Mouse (Mus musculus) midbrain, embryonic 11.5 days (tissue): ENCODE data around the gene Zswim1. TPM values are rescaled to one million over a fixed set of nuclear protein-coding genes. Genes with fewer than 3 reads are reported as not detected.

Experiments
- ATAC-seq: fragments of 200-750 bp; cut with Nextera tagmentation; 2 replicates; pipeline ENCODE4 v1.8.0; 2017; ENCODE audit warnings: moderate TSS enrichment, moderate library complexity; ENCODE audit not compliant: low FRiP score
- DNase-seq: peaks from one replicate; pipeline ENCODE4 v3.0.0; 2015; ENCODE audit warnings: low spot score; ENCODE audit errors: missing footprints
- H3K27ac ChIP-seq: fragments of 300-500 bp; sonication (generic); 2 replicates; pipeline ENCODE4 v1.5.1; 2014; ENCODE audit warnings: low read depth, low read length
- H3K27me3 ChIP-seq: fragments of 300-500 bp; sonication (generic); 2 replicates; pipeline ENCODE4 v1.6.1; 2014; ENCODE audit warnings: mild to moderate bottlenecking, low read length, moderate library complexity, mixed read lengths; ENCODE audit not compliant: control insufficient read depth, insufficient read depth
- H3K36me3 ChIP-seq: fragments of 300-500 bp; sonication (generic); 2 replicates; pipeline ENCODE4 v1.6.1; 2014; ENCODE audit warnings: mild to moderate bottlenecking, low read length, moderate library complexity, mixed read lengths; ENCODE audit not compliant: control insufficient read depth, insufficient read depth
- H3K4me1 ChIP-seq: fragments of 300-500 bp; sonication (generic); 2 replicates; pipeline ENCODE4 v1.6.1; 2014; ENCODE audit warnings: low read length; ENCODE audit not compliant: control insufficient read depth, insufficient read depth
- H3K4me2 ChIP-seq: fragments of 300-500 bp; sonication (generic); 2 replicates; pipeline ENCODE4 v1.6.1; 2014; ENCODE audit warnings: mild to moderate bottlenecking, moderate library complexity
- H3K4me3 ChIP-seq: fragments of 300-500 bp; sonication (generic); 2 replicates; pipeline ENCODE4 v1.5.1; 2014; ENCODE audit warnings: low read depth, low read length
- H3K9ac ChIP-seq: fragments of 300-500 bp; sonication (generic); 2 replicates; pipeline ENCODE4 v1.6.1; 2014; ENCODE audit warnings: low read length
- H3K9me3 ChIP-seq: fragments of 300-500 bp; sonication (generic); 2 replicates; pipeline ENCODE4 v1.6.1; 2016; ENCODE audit warnings: low read length; ENCODE audit not compliant: control insufficient read depth
- whole genome bisulfite sequencing: fragments of 180-500 bp; shearing (Covaris S2); extraction: QIAGEN DNeasy Blood & Tissue Kit; methylation state at CpG from one replicate; pipeline ENCODE4 v1.1.7; 2014; 5-methylcytosine and 5-hydroxymethylcytosine counted together
- polyA plus RNA-seq: library from polyadenylated mRNA; unstranded; fragments of >200 nt; fragmentation: Nextera tagmentation; extraction: Ambion mirVana; gene quantifications from 2 replicates; pipeline ENCODE4 v1.2.1, GENCODE M21; 2014

The Zswim1 gene
- polyA plus RNA-seq, 1 experiment from 2014 or later, result 22.0 TPM

DNA sequence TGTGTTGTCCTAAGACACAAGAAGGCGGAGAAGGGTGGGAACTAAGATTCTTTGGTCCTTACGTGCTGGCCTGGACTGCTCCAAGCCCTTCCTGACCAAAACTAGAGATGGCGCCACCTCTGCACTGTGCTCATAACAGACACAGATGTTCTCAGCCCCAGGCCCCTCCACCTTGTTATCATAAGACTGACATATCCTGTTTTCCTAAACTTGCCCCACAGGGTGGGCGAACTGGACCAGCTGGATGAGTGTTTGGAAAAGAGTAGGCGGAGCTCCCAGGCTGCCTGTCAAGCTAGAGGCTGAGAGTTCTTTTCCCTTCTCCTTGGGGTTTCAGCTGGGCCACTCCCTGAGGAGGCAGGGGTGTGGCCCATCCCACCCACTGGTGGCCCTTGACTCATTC lies 4.8 kb upstream of the Zswim1 start:
- H3K9ac ChIP-seq, result no peak overlapping the region
- H3K9me3 ChIP-seq, result no peaks in the 10 kb centered on the region
- 77% methylated on average over 5 of the region's 5 CpGs for WGBS
- no peaks in the 10 kb centered on the region for H3K36me3 ChIP-seq
- DNase-seq (no peak), ATAC-seq (no peak)
- no peaks in the 10 kb centered on the region for H3K27me3 ChIP-seq
- no peak overlapping the region for H3K4me3 ChIP-seq
- no peak overlapping the region for H3K27ac ChIP-seq
- H3K4me1 ChIP-seq, result peaks cover 6% of the 10 kb centered on the region; the same call in 1 of the 2 replicates
- H3K4me2 ChIP-seq, result no peak overlapping the region

- peaks cover 9% of the 10 kb centered on the region; the same call in 1 of the 2 replicates for H3K4me1 ChIP-seq
- DNase-seq (no peak), ATAC-seq (no peak)
- H3K4me2 ChIP-seq, result no peak overlapping the region
- H3K4me3 ChIP-seq, result no peak overlapping the region
- H3K27me3 ChIP-seq, result no peaks in the 10 kb centered on the region
- no peak overlapping the region for H3K27ac ChIP-seq
- no peak overlapping the region for H3K9ac ChIP-seq
- H3K9me3 ChIP-seq, result no peaks in the 10 kb centered on the region
- H3K36me3 ChIP-seq, result peaks cover 12% of the 10 kb centered on the region
- 87% methylated on average over 6 of the region's 6 CpGs for WGBS
Observed at GRCm38 (mm10) chr2:164821060-164821459, 1.4 kb upstream of the Zswim1 start.

- no peaks in the 10 kb centered on the region for H3K9me3 ChIP-seq
- peak overlapping the region; percentile 71; the same call in 1 of the 2 replicates for H3K27ac ChIP-seq
- peak overlapping the region; percentile 78 for H3K4me3 ChIP-seq
- H3K27me3 ChIP-seq, result no peaks in the 10 kb centered on the region
- peak; percentile 74 for ATAC-seq
- WGBS, result 3% methylated on average over 10 of the region's 10 CpGs
- H3K36me3 ChIP-seq, result peaks cover 19% of the 10 kb centered on the region
- peak overlapping the region; percentile 65 for H3K4me2 ChIP-seq
- no peak for DNase-seq
- H3K4me1 ChIP-seq, result peaks cover 9% of the 10 kb centered on the region; the same call in 1 of the 2 replicates
- H3K9ac ChIP-seq, result peak overlapping the region; percentile 83
Observed at GRCm38 (mm10) chr2:164823181-164823585, 697 bp downstream of the Zswim1 start.

DNA sequence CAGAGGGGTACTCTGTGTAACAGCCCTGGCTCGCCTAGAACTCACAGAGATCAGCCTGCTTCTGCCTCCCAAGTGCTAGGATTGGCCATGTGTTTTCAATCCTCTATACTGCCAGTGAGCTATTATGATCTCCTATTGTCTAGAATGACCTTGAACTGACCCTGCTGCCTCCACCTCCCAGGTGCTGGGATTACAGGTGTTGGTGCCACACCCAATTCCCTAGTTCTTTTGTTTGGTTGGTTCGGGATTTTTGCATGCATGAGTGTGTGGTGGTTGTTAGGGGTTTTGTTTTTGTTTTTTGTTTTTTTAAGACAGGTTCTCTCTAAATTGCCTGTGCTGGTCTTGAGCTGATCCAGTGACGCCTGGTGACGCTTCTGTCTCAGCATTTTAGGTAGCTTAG lies 1.5 kb downstream of the Zswim1 start:
- Histone ChIP-seq H3K36me3 (peaks cover 19% of the 10 kb centered on the region), H3K4me1 (peaks cover 9% of the 10 kb centered on the region; the same call in 1 of the 2 replicates), H3K27me3 (no peaks in the 10 kb centered on the region), H3K9ac (no peak overlapping the region), H3K27ac (no peak overlapping the region), H3K9me3 (no peaks in the 10 kb centered on the region), H3K4me3 (no peak overlapping the region), H3K4me2 (no peak overlapping the region; the same call in 1 of the 2 replicates)
- no peak for ATAC-seq
- 88% methylated on average over 4 of the region's 4 CpGs for WGBS
- no peak for DNase-seq

- no peak overlapping the region for H3K9ac ChIP-seq
- peaks cover 9% of the 10 kb centered on the region; the same call in 1 of the 2 replicates for H3K4me1 ChIP-seq
- ATAC-seq (no peak), DNase-seq (no peak)
- no peak overlapping the region for H3K4me2 ChIP-seq
- no peak overlapping the region for H3K27ac ChIP-seq
- H3K27me3 ChIP-seq, result no peaks in the 10 kb centered on the region
- WGBS, result 97% methylated on average over 17 of the region's 17 CpGs
- no peaks in the 10 kb centered on the region for H3K9me3 ChIP-seq
- H3K36me3 ChIP-seq, result peaks cover 19% of the 10 kb centered on the region
- H3K4me3 ChIP-seq, result no peak overlapping the region
Observed at GRCm38 (mm10) chr2:164825521-164825920, 3.0 kb downstream of the Zswim1 start.

DNA sequence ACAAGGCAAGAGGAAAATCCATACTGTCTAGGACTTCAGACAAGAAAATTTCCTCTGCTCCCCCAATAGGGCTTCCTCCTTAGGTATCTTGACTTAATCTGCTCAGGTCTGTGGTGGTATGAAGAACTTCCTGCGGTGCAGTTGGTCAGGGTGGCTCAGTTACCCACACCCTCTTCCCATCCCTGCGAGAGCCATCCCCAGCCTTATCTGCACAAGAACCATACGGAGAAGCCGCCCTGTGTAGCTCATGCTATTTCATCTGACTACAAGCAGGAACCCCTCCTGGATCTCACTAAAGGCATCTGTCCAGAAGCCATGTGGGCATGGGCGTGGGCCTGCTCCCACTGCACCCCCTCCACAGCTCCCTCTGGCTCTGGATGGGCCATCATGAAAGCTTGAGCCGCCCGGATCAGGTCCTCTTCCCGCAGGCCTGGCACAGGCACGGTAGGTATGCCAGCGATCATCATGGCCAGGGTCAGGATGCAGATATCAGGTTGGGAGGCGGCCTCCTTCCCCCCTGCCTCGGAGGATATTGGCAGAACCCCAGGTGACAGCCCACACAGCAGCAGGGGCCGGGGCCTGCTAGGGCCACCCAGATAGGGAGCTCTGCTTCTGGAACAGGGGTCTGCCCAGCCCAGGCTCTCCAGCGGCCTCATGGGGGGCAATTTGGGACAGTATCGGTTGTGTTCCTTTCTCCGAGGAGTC lies 4.8 kb downstream of the Zswim1 start:
- no peaks in the 10 kb centered on the region for H3K9me3 ChIP-seq
- 90% methylated on average over 16 of the region's 16 CpGs for WGBS
- ATAC-seq (no peak), DNase-seq (no peak)
- H3K4me1 ChIP-seq, result peaks cover 6% of the 10 kb centered on the region; the same call in 1 of the 2 replicates
- no peak overlapping the region for H3K4me2 ChIP-seq
- H3K27me3 ChIP-seq, result no peaks in the 10 kb centered on the region
- H3K27ac ChIP-seq, result no peak overlapping the region
- H3K36me3 ChIP-seq, result peaks cover 19% of the 10 kb centered on the region
- H3K9ac ChIP-seq, result no peak overlapping the region
- H3K4me3 ChIP-seq, result no peak overlapping the region

GRCm38 (mm10) chr2:164828437-164828836 lies 6.0 kb downstream of the Zswim1 start, which contains the start of gene Spata25:
Gene Spata25 (minus strand): TSS chr2:164828537.
- Histone ChIP-seq H3K9me3 (no peaks in the 10 kb centered on the region), H3K4me2 (no peak within 1 kb of the TSS), H3K27ac (no peak within 1 kb of the TSS), H3K36me3 (peaks cover 19% of the 10 kb centered on the region), H3K4me1 (peaks cover 12% of the 10 kb centered on the region), H3K9ac (no peak within 1 kb of the TSS), H3K4me3 (no peak within 1 kb of the TSS), H3K27me3 (no peaks in the 10 kb centered on the region)
- no peak for ATAC-seq
- WGBS, result 88% methylated on average over 6 of the region's 6 CpGs
- no peak for DNase-seq

- no peak overlapping the region for H3K4me3 ChIP-seq
- H3K27me3 ChIP-seq, result no peaks in the 10 kb centered on the region
- no peaks in the 10 kb centered on the region for H3K9me3 ChIP-seq
- ATAC-seq (no peak), DNase-seq (no peak)
- 94% methylated on average over 1 of the region's 1 CpGs for WGBS
- H3K27ac ChIP-seq, result no peak overlapping the region
- H3K4me2 ChIP-seq, result no peak overlapping the region
- H3K9ac ChIP-seq, result no peak overlapping the region
- H3K4me1 ChIP-seq, result peaks cover 12% of the 10 kb centered on the region
- peaks cover 19% of the 10 kb centered on the region for H3K36me3 ChIP-seq
Observed at GRCm38 (mm10) chr2:164829090-164829489, 6.6 kb downstream of the Zswim1 start.

DNA sequence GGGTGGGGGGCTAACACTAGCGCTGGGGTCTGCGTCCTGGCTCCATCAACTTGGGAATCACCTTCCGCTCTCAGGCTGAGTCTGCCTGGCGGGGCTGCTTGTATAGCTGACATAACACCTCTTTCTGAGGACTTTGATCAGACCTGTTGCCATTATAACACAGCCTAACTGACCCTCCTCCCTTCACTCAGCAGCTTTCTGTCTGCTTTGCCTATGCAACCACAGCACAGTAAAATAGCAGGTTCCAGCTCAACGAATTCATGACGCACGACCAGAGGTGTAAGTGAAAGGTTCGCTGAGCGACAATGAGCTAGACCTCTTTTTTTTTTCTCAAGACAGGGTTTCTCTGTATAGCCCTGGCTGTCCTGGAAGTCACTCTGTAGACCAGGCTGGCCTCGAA lies 8.5 kb downstream of the Zswim1 start:
- ATAC-seq, result no peak
- Histone ChIP-seq H3K9me3 (no peaks in the 10 kb centered on the region), H3K4me2 (no peak overlapping the region), H3K27ac (no peak overlapping the region), H3K4me1 (peaks cover 18% of the 10 kb centered on the region), H3K36me3 (peaks cover 7% of the 10 kb centered on the region; the same call in 1 of the 2 replicates), H3K27me3 (no peaks in the 10 kb centered on the region), H3K9ac (no peak overlapping the region), H3K4me3 (no peak overlapping the region)
- no peak for DNase-seq
- 92% methylated on average over 10 of the region's 10 CpGs for WGBS
